ENCODE assay signal across 24 mouse cellular contexts in genomic region chr2:9197025-9197424, GRCm38 (mm10).
DNase-seq lines count a peak whose midpoint lies in the region; ATAC-seq and TF ChIP-seq lines count a peak whose summit lies in the region.
"Had no signal": no experiment of that assay in that cellular context is flagged by ENCODE, and none has a peak within 500 bp of the region (broad histone marks: within the 10 kb centered on the region; RNA-seq: fewer than 3 reads in every experiment).

No protein-coding gene starts in this region.

- peak; percentile 12 for DNase-seq in kidney, postnatal 0 days (ENCODE audit: low spot score)
- no peak for DNase-seq in lung, postnatal 10 days
- peak; percentile 6 for DNase-seq in urinary bladder, postnatal 14 days (ENCODE audit: low spot score)
- no peak for DNase-seq in urinary bladder, postnatal 10 days (ENCODE audit: low spot score)
- DNase-seq in left cerebral cortex, postnatal 4 days: no peak
- no peak for DNase-seq in natural killer cell, adult 2 months (ENCODE audit: low spot score in 2 of 2)
- DNase-seq: adrenal gland, adult 2 months; adrenal gland, postnatal 25 days; cerebellum, adult 18-20 months; cerebellum, adult 9-11 months; cerebellum, postnatal 36 days; gastrocnemius, postnatal 10 days; heart, adult 2 months; heart, postnatal 14 days had no signal

- H3K36me3 ChIP-seq in kidney, postnatal 0 days (ENCODE audit: insufficient read depth, low read length): no peaks in the 10 kb centered on the region
- H3K36me3 ChIP-seq in kidney, embryonic 14.5 days (ENCODE audit: control insufficient read depth, insufficient read depth, low read length): no peaks in the 10 kb centered on the region
- H3K36me3 ChIP-seq in lung, embryonic 16.5 days (ENCODE audit: control insufficient read depth, insufficient read depth, low read length): no peaks in the 10 kb centered on the region
- H3K36me3 ChIP-seq: embryonic facial prominence, embryonic 15.5 days; forebrain, embryonic 12.5 days; heart, embryonic 15.5 days; hindbrain, embryonic 13.5 days had no signal

- H3K9ac ChIP-seq in kidney, postnatal 0 days (ENCODE audit: low read depth, low read length): no peak overlapping the region
- no peak overlapping the region for H3K9ac ChIP-seq in kidney, embryonic 14.5 days (ENCODE audit: low read depth, low read length)
- H3K9ac ChIP-seq in lung, embryonic 16.5 days (ENCODE audit: low read length): no peak overlapping the region
- H3K9ac ChIP-seq: embryonic facial prominence, embryonic 15.5 days; forebrain, embryonic 12.5 days; heart, embryonic 15.5 days; hindbrain, embryonic 13.5 days had no signal

- H3K4me3 ChIP-seq in kidney, postnatal 0 days (replicated peaks; ENCODE audit: low read depth, low read length): no peak overlapping the region
- no peak overlapping the region for H3K4me3 ChIP-seq in kidney, embryonic 14.5 days (ENCODE audit: low read length)
- H3K4me3 ChIP-seq in lung, embryonic 16.5 days (ENCODE audit: low read length): no peak overlapping the region
- H3K4me3 ChIP-seq: embryonic facial prominence, embryonic 15.5 days; erythroblast, embryonic 14.5 days; forebrain, embryonic 12.5 days; heart, adult 2 months; heart, embryonic 15.5 days; hindbrain, embryonic 13.5 days had no signal

- no peaks in the 10 kb centered on the region for H3K9me3 ChIP-seq in kidney, postnatal 0 days (replicated peaks; ENCODE audit: low read length)
- no peaks in the 10 kb centered on the region for H3K9me3 ChIP-seq in kidney, embryonic 14.5 days (ENCODE audit: control insufficient read depth, low read length)
- no peaks in the 10 kb centered on the region for H3K9me3 ChIP-seq in lung, embryonic 16.5 days (ENCODE audit: control insufficient read depth, low read length)
- H3K9me3 ChIP-seq: embryonic facial prominence, embryonic 15.5 days; forebrain, embryonic 12.5 days; heart, embryonic 15.5 days; hindbrain, embryonic 13.5 days had no signal

- 49% methylated on average over 3 of the region's 3 CpGs for WGBS in kidney, postnatal 0 days
- WGBS in kidney, embryonic 14.5 days: 56% methylated on average over 3 of the region's 3 CpGs
- WGBS in lung, embryonic 16.5 days: 18% methylated on average over 3 of the region's 3 CpGs

- H3K4me1 ChIP-seq in kidney, postnatal 0 days (replicated peaks; ENCODE audit: insufficient read depth, low read length): no peaks in the 10 kb centered on the region
- H3K4me1 ChIP-seq in kidney, embryonic 14.5 days (ENCODE audit: control insufficient read depth, insufficient read depth, low read length): no peaks in the 10 kb centered on the region
- H3K4me1 ChIP-seq in lung, embryonic 16.5 days (replicated peaks; ENCODE audit: control insufficient read depth, insufficient read depth, low read length): no peaks in the 10 kb centered on the region
- H3K4me1 ChIP-seq: embryonic facial prominence, embryonic 15.5 days; forebrain, embryonic 12.5 days; heart, embryonic 15.5 days; hindbrain, embryonic 13.5 days had no signal

- no peak overlapping the region for H3K4me2 ChIP-seq in kidney, postnatal 0 days (ENCODE audit: low read length)
- no peak overlapping the region for H3K4me2 ChIP-seq in kidney, embryonic 14.5 days (replicated peaks; ENCODE audit: low read depth, low read length)
- H3K4me2 ChIP-seq in lung, embryonic 16.5 days (ENCODE audit: low read depth, low read length): no peak overlapping the region
- H3K4me2 ChIP-seq: embryonic facial prominence, embryonic 15.5 days; forebrain, embryonic 12.5 days; heart, embryonic 11.5 days; heart, embryonic 15.5 days; hindbrain, embryonic 13.5 days had no signal

- intact Hi-C loops in left cerebral cortex, postnatal 4 days (cut with DNase I): no loop called here

- no peak for ATAC-seq in kidney, postnatal 0 days (replicated peaks; ENCODE audit: low FRiP score, low read depth)
- no peak for ATAC-seq in kidney, embryonic 14.5 days (ENCODE audit: low FRiP score, low TSS enrichment)
- ATAC-seq in lung, embryonic 16.5 days (ENCODE audit: low read depth): peak; percentile 74
- ATAC-seq: forebrain, embryonic 16.5 days had no signal

- H3K27me3 ChIP-seq in kidney, postnatal 0 days (ENCODE audit: insufficient read depth, low read length): no peaks in the 10 kb centered on the region
- H3K27me3 ChIP-seq in kidney, embryonic 14.5 days (ENCODE audit: control insufficient read depth, insufficient read depth, low read length): 0 out of 2 replicates have a peak, but pooled peaks cover 3% of the 10 kb centered on the region
- H3K27me3 ChIP-seq in lung, embryonic 16.5 days (ENCODE audit: control insufficient read depth, insufficient read depth, low read depth, low read length): no peaks in the 10 kb centered on the region
- H3K27me3 ChIP-seq: CH12.LX; embryonic facial prominence, embryonic 15.5 days; forebrain, embryonic 12.5 days; heart, embryonic 15.5 days; hindbrain, embryonic 13.5 days had no signal

- no peak for TF ChIP-seq CTCF in kidney, postnatal 0 days (IDR thresholded peaks at IDR 0.05; ENCODE audit: low read depth)

- no peak overlapping the region for H3K27ac ChIP-seq in kidney, postnatal 0 days
- no peak overlapping the region for H3K27ac ChIP-seq in kidney, embryonic 14.5 days (ENCODE audit: low read depth, low read length)
- H3K27ac ChIP-seq in lung, embryonic 16.5 days (ENCODE audit: low read length): no peak overlapping the region
- H3K27ac ChIP-seq: embryonic facial prominence, embryonic 15.5 days; forebrain, embryonic 12.5 days; heart, adult 2 months; heart, embryonic 15.5 days; hindbrain, embryonic 13.5 days had no signal

Comparison
In these comparisons a context has a peak if more than half of its experiments do, and no peak if none do; other contexts are left out.
1. DNase-seq: peak in kidney, postnatal 0 days (single experiment) and urinary bladder, postnatal 14 days (single experiment); none in lung, postnatal 10 days (single experiment), urinary bladder, postnatal 10 days (single experiment), left cerebral cortex, postnatal 4 days (single experiment) and natural killer cell, adult 2 months (0 of 2).